9 mouse cellular contexts compared by ENCODE assay signal in genomic region chr9:64240681-64241080, GRCm38 (mm10). TPM values are rescaled to one million over a fixed set of nuclear protein-coding genes. Genes with fewer than 3 reads are reported as not detected.
DNase-seq lines count a peak whose midpoint lies in the region; ATAC-seq lines count a peak whose summit lies in the region.
"Had no signal": no experiment of that assay in that cellular context is flagged by ENCODE, and none has a peak within 500 bp of the region (broad histone marks: within the 10 kb centered on the region; RNA-seq: fewer than 3 reads in every experiment).

No protein-coding gene starts in this region.

- H3K9me3 ChIP-seq in hindbrain, embryonic 12.5 days (replicated peaks) = no peaks in the 10 kb centered on the region
- no peaks in the 10 kb centered on the region for H3K9me3 ChIP-seq in hindbrain, embryonic 14.5 days (ENCODE audit: control insufficient read depth, low read length)
- no peaks in the 10 kb centered on the region for H3K9me3 ChIP-seq in heart, embryonic 16.5 days (replicated peaks; ENCODE audit: control insufficient read depth, low read length)

- ATAC-seq in hindbrain, embryonic 12.5 days (ENCODE audit: low FRiP score) = no peak
- no peak for ATAC-seq in hindbrain, embryonic 14.5 days (ENCODE audit: low FRiP score)
- ATAC-seq in heart, embryonic 16.5 days (replicated peaks; ENCODE audit: extremely low read depth, insufficient read depth, low FRiP score) = no peak
- no peak for ATAC-seq in erythroblast, adult 5-6 weeks (replicated peaks; ENCODE audit: low FRiP score, poor library complexity, severe bottlenecking)

- peaks cover 10% of the 10 kb centered on the region for H3K4me1 ChIP-seq in hindbrain, embryonic 12.5 days
- no peaks in the 10 kb centered on the region; the same call in none of the 2 replicates for H3K4me1 ChIP-seq in hindbrain, embryonic 14.5 days (replicated peaks; ENCODE audit: control insufficient read depth, insufficient read depth, low read length)
- H3K4me1 ChIP-seq in heart, embryonic 16.5 days (ENCODE audit: control insufficient read depth, insufficient read depth, low read length) = peaks cover 8% of the 10 kb centered on the region

- no peaks in the 10 kb centered on the region for H3K27me3 ChIP-seq in hindbrain, embryonic 12.5 days
- H3K27me3 ChIP-seq in hindbrain, embryonic 14.5 days (ENCODE audit: control insufficient read depth, insufficient read depth, low read length) = no peaks in the 10 kb centered on the region
- no peaks in the 10 kb centered on the region for H3K27me3 ChIP-seq in heart, embryonic 16.5 days (ENCODE audit: control insufficient read depth, insufficient read depth, low read length)
- H3K27me3 ChIP-seq: CH12.LX had no signal

- WGBS in hindbrain, embryonic 12.5 days = 54% methylated on average over 8 of the region's 8 CpGs
- 53% methylated on average over 8 of the region's 8 CpGs for WGBS in hindbrain, embryonic 14.5 days
- 19% methylated on average over 8 of the region's 8 CpGs for WGBS in heart, embryonic 16.5 days

- peak overlapping the region; percentile 32; the same call in 1 of the 2 replicates for H3K27ac ChIP-seq in hindbrain, embryonic 12.5 days
- H3K27ac ChIP-seq in hindbrain, embryonic 14.5 days = no peak overlapping the region
- 0 out of 2 replicates have a peak overlapping the region, but pooled peaks have one; percentile 2 for H3K27ac ChIP-seq in heart, embryonic 16.5 days (ENCODE audit: low read length)

- DNase-seq in hindbrain, embryonic 14.5 days (ENCODE audit: low spot score) = no peak
- DNase-seq in embryo, embryonic 11 days = peak; percentile 74
- DNase-seq in lung, postnatal 36 days = peak; percentile 40
- DNase-seq in layer of hippocampus, adult 8-10 months (ENCODE audit: low spot score in 2 of 2) = no peak
- no peak for DNase-seq in layer of hippocampus, adult 11-12 months (ENCODE audit: low spot score)

- H3K4me3 ChIP-seq in hindbrain, embryonic 12.5 days = no peak overlapping the region
- H3K4me3 ChIP-seq in hindbrain, embryonic 14.5 days (replicated peaks; ENCODE audit: low read length) = no peak overlapping the region
- H3K4me3 ChIP-seq in heart, embryonic 16.5 days (ENCODE audit: low read length) = 0 out of 2 replicates have a peak overlapping the region, but pooled peaks have one; percentile 6

- H3K9ac ChIP-seq in hindbrain, embryonic 12.5 days = no peak overlapping the region
- H3K9ac ChIP-seq in hindbrain, embryonic 14.5 days = no peak overlapping the region
- H3K9ac ChIP-seq in heart, embryonic 16.5 days (ENCODE audit: low read length) = 0 out of 2 replicates have a peak overlapping the region, but pooled peaks have one; percentile 0

- peak overlapping the region; percentile 11; the same call in 1 of the 2 replicates for H3K4me2 ChIP-seq in hindbrain, embryonic 12.5 days (replicated peaks)
- no peak overlapping the region for H3K4me2 ChIP-seq in hindbrain, embryonic 14.5 days (replicated peaks)
- peak overlapping the region; percentile 31; the same call in 1 of the 2 replicates for H3K4me2 ChIP-seq in heart, embryonic 16.5 days (ENCODE audit: low read depth, low read length)

- H3K36me3 ChIP-seq in hindbrain, embryonic 12.5 days = 0 out of 2 replicates have a peak, but pooled peaks cover 4% of the 10 kb centered on the region
- no peaks in the 10 kb centered on the region for H3K36me3 ChIP-seq in hindbrain, embryonic 14.5 days (replicated peaks; ENCODE audit: control insufficient read depth, insufficient read depth)
- H3K36me3 ChIP-seq in heart, embryonic 16.5 days (ENCODE audit: control insufficient read depth, insufficient read depth) = no peaks in the 10 kb centered on the region

RNA-seq across cellular contexts. Expression of gene Uchl4, which starts 5.7 kb away (rescaled TPM):
- polyA plus RNA-seq in hindbrain, embryonic 12.5 days (2016; fragmentation: Nextera tagmentation; extraction: Ambion mirVana) = 3.6 and 4.0 TPM in 2 replicates
- polyA plus RNA-seq in hindbrain, embryonic 14.5 days (2014; fragmentation: Nextera tagmentation; extraction: Ambion mirVana) = 2.7 and 2.8 TPM in 2 replicates
- polyA plus RNA-seq in heart, embryonic 16.5 days (2015; fragmentation: Nextera tagmentation; extraction: Ambion mirVana) = 2.1 and 3.4 TPM in 2 replicates
- total RNA-seq in layer of hippocampus, adult 8-10 months (2022) = 1 to 10 TPM; 1.8 to 3.8 (median 3.0) TPM
- not detected in 2 replicates for total RNA-seq in erythroblast, adult 5-6 weeks (2015; ENCODE audit: low replicate concordance)
- total RNA-seq in erythroblast, adult 5-6 weeks (2017; ENCODE audit: low replicate concordance) = 0.26 TPM in 1 of 2 replicates, not detected in the other

RNA-seq across cellular contexts. Expression of gene Map2k1, which starts 12.8 kb away (rescaled TPM):
- polyA plus RNA-seq in hindbrain, embryonic 12.5 days (2016; fragmentation: Nextera tagmentation; extraction: Ambion mirVana) = 74.4 and 75.0 TPM in 2 replicates
- 66.4 and 74.4 TPM in 2 replicates for polyA plus RNA-seq in hindbrain, embryonic 14.5 days (2014; fragmentation: Nextera tagmentation; extraction: Ambion mirVana)
- polyA plus RNA-seq in heart, embryonic 16.5 days (2015; fragmentation: Nextera tagmentation; extraction: Ambion mirVana) = 86.8 and 98.1 TPM in 2 replicates
- 100 to 1,000 TPM; 290 to 306 (median 301) TPM for total RNA-seq in layer of hippocampus, adult 8-10 months (2022)
- total RNA-seq in erythroblast, adult 5-6 weeks (2015; ENCODE audit: low replicate concordance) = 12.5 and 15.7 TPM in 2 replicates
- 9.9 and 18.9 TPM in 2 replicates for total RNA-seq in erythroblast, adult 5-6 weeks (2017; ENCODE audit: low replicate concordance)

RNA-seq across cellular contexts. Expression of gene Tipin, which starts 40.7 kb away (rescaled TPM):
- polyA plus RNA-seq in hindbrain, embryonic 12.5 days (2016; fragmentation: Nextera tagmentation; extraction: Ambion mirVana) = 143 and 153 TPM in 2 replicates
- 71.8 and 73.3 TPM in 2 replicates for polyA plus RNA-seq in hindbrain, embryonic 14.5 days (2014; fragmentation: Nextera tagmentation; extraction: Ambion mirVana)
- 101 and 110 TPM in 2 replicates for polyA plus RNA-seq in heart, embryonic 16.5 days (2015; fragmentation: Nextera tagmentation; extraction: Ambion mirVana)
- total RNA-seq in layer of hippocampus, adult 8-10 months (2022) = 10 to 100 TPM; 11.7 to 23.6 (median 17.9) TPM
- total RNA-seq in erythroblast, adult 5-6 weeks (2015; ENCODE audit: low replicate concordance) = 49.3 and 88.6 TPM in 2 replicates
- 63.4 and 92.1 TPM in 2 replicates for total RNA-seq in erythroblast, adult 5-6 weeks (2017; ENCODE audit: low replicate concordance)

Comparison
In these comparisons a context has a peak if more than half of its experiments do, and no peak if none do; other contexts are left out.
1. DNase-seq: peak in embryo, embryonic 11 days (single experiment) and lung, postnatal 36 days (single experiment); none in hindbrain, embryonic 14.5 days (single experiment), layer of hippocampus, adult 8-10 months (0 of 2) and layer of hippocampus, adult 11-12 months (single experiment).